Mouse (Mus musculus) midbrain, embryonic 11.5 days (tissue): ENCODE results near the gene Dbndd2. TPM values are rescaled to one million over a fixed set of nuclear protein-coding genes. Genes with fewer than 3 reads are reported as not detected.

Experiments
- ATAC-seq: fragments of 200-750 bp; cut with Nextera tagmentation; 2 replicates; pipeline ENCODE4 v1.8.0; 2017; ENCODE audit warnings: moderate TSS enrichment, moderate library complexity; ENCODE audit not compliant: low FRiP score
- DNase-seq: peaks from one replicate; pipeline ENCODE4 v3.0.0; 2015; ENCODE audit warnings: low spot score; ENCODE audit errors: missing footprints
- H3K27ac ChIP-seq: fragments of 300-500 bp; sonication (generic); 2 replicates; pipeline ENCODE4 v1.5.1; 2014; ENCODE audit warnings: low read depth, low read length
- H3K27me3 ChIP-seq: fragments of 300-500 bp; sonication (generic); 2 replicates; pipeline ENCODE4 v1.6.1; 2014; ENCODE audit warnings: mild to moderate bottlenecking, low read length, moderate library complexity, mixed read lengths; ENCODE audit not compliant: control insufficient read depth, insufficient read depth
- H3K36me3 ChIP-seq: fragments of 300-500 bp; sonication (generic); 2 replicates; pipeline ENCODE4 v1.6.1; 2014; ENCODE audit warnings: mild to moderate bottlenecking, low read length, moderate library complexity, mixed read lengths; ENCODE audit not compliant: control insufficient read depth, insufficient read depth
- H3K4me1 ChIP-seq: fragments of 300-500 bp; sonication (generic); 2 replicates; pipeline ENCODE4 v1.6.1; 2014; ENCODE audit warnings: low read length; ENCODE audit not compliant: control insufficient read depth, insufficient read depth
- H3K4me2 ChIP-seq: fragments of 300-500 bp; sonication (generic); 2 replicates; pipeline ENCODE4 v1.6.1; 2014; ENCODE audit warnings: mild to moderate bottlenecking, moderate library complexity
- H3K4me3 ChIP-seq: fragments of 300-500 bp; sonication (generic); 2 replicates; pipeline ENCODE4 v1.5.1; 2014; ENCODE audit warnings: low read depth, low read length
- H3K9ac ChIP-seq: fragments of 300-500 bp; sonication (generic); 2 replicates; pipeline ENCODE4 v1.6.1; 2014; ENCODE audit warnings: low read length
- H3K9me3 ChIP-seq: fragments of 300-500 bp; sonication (generic); 2 replicates; pipeline ENCODE4 v1.6.1; 2016; ENCODE audit warnings: low read length; ENCODE audit not compliant: control insufficient read depth
- WGBS: fragments of 180-500 bp; shearing (Covaris S2); extraction: QIAGEN DNeasy Blood & Tissue Kit; methylation state at CpG from one replicate; pipeline ENCODE4 v1.1.7; 2014; 5-methylcytosine and 5-hydroxymethylcytosine counted together
- polyA plus RNA-seq: library from polyadenylated mRNA; unstranded; fragments of >200 nt; fragmentation: Nextera tagmentation; extraction: Ambion mirVana; gene quantifications from 2 replicates; pipeline ENCODE4 v1.2.1, GENCODE M21; 2014

Dbndd2 gene
- polyA plus RNA-seq = 3.1 and 3.4 TPM in 2 replicates

- Histone ChIP-seq H3K4me1 (peaks cover 9% of the 10 kb centered on the region), H3K4me3 (peak within 1 kb of the TSS; percentile 72), H3K9ac (peak within 1 kb of the TSS; percentile 72), H3K27ac (no peak within 1 kb of the TSS), H3K9me3 (no peaks in the 10 kb centered on the region), H3K36me3 (no peaks in the 10 kb centered on the region), H3K27me3 (peaks cover 20% of the 10 kb centered on the region), H3K4me2 (peak within 1 kb of the TSS; percentile 100)
- WGBS = under 1% methylated on average over 25 of the region's 26 CpGs
- ATAC-seq (peak; percentile 73), DNase-seq (peak; percentile 92)
These were observed at the start of gene Dbndd2 for GRCm38 (mm10) chr2:164485681-164486257. Gene Dbndd2, plus strand, starts transcription at chr2:164486106.

- 19% methylated on average over 8 of the region's 8 CpGs for WGBS
- peaks cover 6% of the 10 kb centered on the region for H3K4me1 ChIP-seq
- no peaks in the 10 kb centered on the region for H3K9me3 ChIP-seq
- peaks cover 4% of the 10 kb centered on the region for H3K27me3 ChIP-seq
- H3K36me3 ChIP-seq = no peaks in the 10 kb centered on the region
- DNase-seq (peak; percentile 72), ATAC-seq (no peak)
- H3K4me3 ChIP-seq = no peak overlapping the region
- H3K9ac ChIP-seq = 0 out of 2 replicates have a peak overlapping the region, but pooled peaks have one; percentile 4
- no peak overlapping the region for H3K27ac ChIP-seq
- H3K4me2 ChIP-seq = no peak overlapping the region
These were observed 49.5 kb upstream of the Dbndd2 start for GRCm38 (mm10) chr2:164436215-164436913.

GRCm38 (mm10) chr2:164436961-164437360 is 48.9 kb upstream of the Dbndd2 start:
- no peak overlapping the region for H3K4me2 ChIP-seq
- DNase-seq (no peak), ATAC-seq (no peak)
- H3K9me3 ChIP-seq = no peaks in the 10 kb centered on the region
- no peak overlapping the region for H3K27ac ChIP-seq
- H3K4me1 ChIP-seq = peaks cover 10% of the 10 kb centered on the region
- 0 out of 2 replicates have a peak overlapping the region, but pooled peaks have one; percentile 4 for H3K9ac ChIP-seq
- H3K4me3 ChIP-seq = no peak overlapping the region
- 55% methylated on average over 3 of the region's 3 CpGs for WGBS
- no peaks in the 10 kb centered on the region for H3K36me3 ChIP-seq
- peaks cover 6% of the 10 kb centered on the region for H3K27me3 ChIP-seq

GRCm38 (mm10) chr2:164437710-164438109 is 48.2 kb upstream of the Dbndd2 start:
- DNase-seq = peak; percentile 69
- no peak overlapping the region for H3K4me3 ChIP-seq
- WGBS = 79% methylated on average over 6 of the region's 6 CpGs
- no peaks in the 10 kb centered on the region for H3K9me3 ChIP-seq
- H3K27ac ChIP-seq = no peak overlapping the region
- peaks cover 11% of the 10 kb centered on the region for H3K4me1 ChIP-seq
- no peak overlapping the region for H3K9ac ChIP-seq
- H3K4me2 ChIP-seq = no peak overlapping the region
- H3K27me3 ChIP-seq = peaks cover 6% of the 10 kb centered on the region
- no peaks in the 10 kb centered on the region for H3K36me3 ChIP-seq
- no peak for ATAC-seq

- DNase-seq = no peak
- Histone ChIP-seq H3K9ac (no peak overlapping the region), H3K4me1 (peaks cover 11% of the 10 kb centered on the region), H3K27me3 (peaks cover 6% of the 10 kb centered on the region), H3K4me2 (no peak overlapping the region), H3K36me3 (no peaks in the 10 kb centered on the region), H3K27ac (no peak overlapping the region), H3K4me3 (no peak overlapping the region), H3K9me3 (no peaks in the 10 kb centered on the region)
- ATAC-seq = no peak
- WGBS = 71% methylated on average over 8 of the region's 8 CpGs
These were observed 47.6 kb upstream of the Dbndd2 start for GRCm38 (mm10) chr2:164438257-164438656.

GRCm38 (mm10) chr2:164439001-164439421 is 46.9 kb upstream of the Dbndd2 start:
- Histone ChIP-seq H3K36me3 (no peaks in the 10 kb centered on the region), H3K9me3 (no peaks in the 10 kb centered on the region), H3K27me3 (peaks cover 9% of the 10 kb centered on the region), H3K4me1 (peaks cover 15% of the 10 kb centered on the region), H3K4me3 (no peak overlapping the region), H3K9ac (no peak overlapping the region), H3K4me2 (no peak overlapping the region), H3K27ac (no peak overlapping the region)
- WGBS = 68% methylated on average over 3 of the region's 3 CpGs
- no peak for DNase-seq
- ATAC-seq = no peak

GRCm38 (mm10) chr2:164440314-164440713 is 45.6 kb upstream of the Dbndd2 start:
- DNase-seq = no peak
- ATAC-seq = no peak
- H3K9me3 ChIP-seq = no peaks in the 10 kb centered on the region
- no peaks in the 10 kb centered on the region for H3K36me3 ChIP-seq
- no peak overlapping the region for H3K4me2 ChIP-seq
- no peak overlapping the region for H3K4me3 ChIP-seq
- H3K4me1 ChIP-seq = peaks cover 15% of the 10 kb centered on the region
- H3K9ac ChIP-seq = no peak overlapping the region
- 84% methylated on average over 5 of the region's 5 CpGs for WGBS
- H3K27me3 ChIP-seq = peaks cover 9% of the 10 kb centered on the region
- no peak overlapping the region for H3K27ac ChIP-seq

GRCm38 (mm10) chr2:164441155-164441554 is 44.8 kb upstream of the Dbndd2 start:
- WGBS = 42% methylated on average over 8 of the region's 8 CpGs
- Histone ChIP-seq H3K4me2 (no peak overlapping the region; the same call in 1 of the 2 replicates), H3K27me3 (peaks cover 9% of the 10 kb centered on the region), H3K27ac (no peak overlapping the region), H3K4me1 (peaks cover 15% of the 10 kb centered on the region), H3K4me3 (no peak overlapping the region), H3K36me3 (no peaks in the 10 kb centered on the region), H3K9me3 (no peaks in the 10 kb centered on the region), H3K9ac (peak overlapping the region; percentile 20; the same call in 1 of the 2 replicates)
- DNase-seq = no peak
- no peak for ATAC-seq

GRCm38 (mm10) chr2:164441731-164442130 is 44.2 kb upstream of the Dbndd2 start:
- ATAC-seq (no peak), DNase-seq (no peak)
- no peaks in the 10 kb centered on the region for H3K9me3 ChIP-seq
- peaks cover 9% of the 10 kb centered on the region for H3K27me3 ChIP-seq
- no peak overlapping the region for H3K4me3 ChIP-seq
- H3K4me2 ChIP-seq = peak overlapping the region; percentile 87
- peaks cover 15% of the 10 kb centered on the region for H3K4me1 ChIP-seq
- H3K9ac ChIP-seq = no peak overlapping the region; the same call in 1 of the 2 replicates
- H3K36me3 ChIP-seq = no peaks in the 10 kb centered on the region
- WGBS = 30% methylated on average over 7 of the region's 7 CpGs
- no peak overlapping the region for H3K27ac ChIP-seq
